Mouse (Mus musculus): ENCODE results near the gene Robo1.

Robo1 gene

GRCm38 (mm10) chr16:72769214-72769834 is 461.2 kb downstream of the Robo1 start:
- no peak for DNase-seq

- no peak for DNase-seq
These were observed 464.2 kb downstream of the Robo1 start for GRCm38 (mm10) chr16:72772348-72772747.

- DNase-seq = no peak
These were observed 464.9 kb downstream of the Robo1 start for GRCm38 (mm10) chr16:72773034-72773433.

- no peak for DNase-seq
These were observed 470.4 kb downstream of the Robo1 start for GRCm38 (mm10) chr16:72778520-72778919.

GRCm38 (mm10) chr16:72782171-72782570 is 474.1 kb downstream of the Robo1 start:
- DNase-seq = no peak

GRCm38 (mm10) chr16:72786079-72786478 is 478.0 kb downstream of the Robo1 start:
- DNase-seq = no peak

GRCm38 (mm10) chr16:72786636-72787035 is 478.5 kb downstream of the Robo1 start:
- DNase-seq = no peak

- no peak for DNase-seq
These were observed 479.9 kb downstream of the Robo1 start for GRCm38 (mm10) chr16:72788017-72788416.

- DNase-seq = no peak
These were observed 483.1 kb downstream of the Robo1 start for GRCm38 (mm10) chr16:72791181-72791705.

GRCm38 (mm10) chr16:72794692-72795378 is 486.7 kb downstream of the Robo1 start:
- DNase-seq = no peak

GRCm38 (mm10) chr16:72795379-72795712 is 487.2 kb downstream of the Robo1 start:
- no peak for DNase-seq

GRCm38 (mm10) chr16:72798405-72798949 is 490.4 kb downstream of the Robo1 start:
- DNase-seq = no peak

GRCm38 (mm10) chr16:72800121-72800749 is 492.1 kb downstream of the Robo1 start:
- DNase-seq = no peak

- no peak for DNase-seq
These were observed 492.7 kb downstream of the Robo1 start for GRCm38 (mm10) chr16:72800788-72801187.

GRCm38 (mm10) chr16:72808351-72808750 is 500.2 kb downstream of the Robo1 start:
- DNase-seq = no peak

GRCm38 (mm10) chr16:72810942-72811341 is 502.8 kb downstream of the Robo1 start:
- no peak for DNase-seq

- DNase-seq = no peak
These were observed 503.4 kb downstream of the Robo1 start for GRCm38 (mm10) chr16:72811494-72811893.

- no peak for DNase-seq
These were observed 503.8 kb downstream of the Robo1 start for GRCm38 (mm10) chr16:72811908-72812307.

GRCm38 (mm10) chr16:72828381-72828780 is 520.3 kb downstream of the Robo1 start:
- DNase-seq = no peak

- no peak for DNase-seq
These were observed 521.4 kb downstream of the Robo1 start for GRCm38 (mm10) chr16:72829530-72829929.

- no peak for DNase-seq
These were observed 522.4 kb downstream of the Robo1 start for GRCm38 (mm10) chr16:72830394-72831056.

- DNase-seq = no peak
These were observed 526.2 kb downstream of the Robo1 start for GRCm38 (mm10) chr16:72834266-72834665.

GRCm38 (mm10) chr16:72839031-72839430 is 530.9 kb downstream of the Robo1 start:
- DNase-seq = no peak

Measured in right cerebral cortex, postnatal 14 days (tissue).